Mouse (Mus musculus): ENCODE results near the gene Tango6. TPM values are rescaled to one million over a fixed set of nuclear protein-coding genes. Genes with fewer than 3 reads are reported as not detected.

The Tango6 gene
- polyA plus RNA-seq, 1 experiment, result 14.1 TPM

DNA sequence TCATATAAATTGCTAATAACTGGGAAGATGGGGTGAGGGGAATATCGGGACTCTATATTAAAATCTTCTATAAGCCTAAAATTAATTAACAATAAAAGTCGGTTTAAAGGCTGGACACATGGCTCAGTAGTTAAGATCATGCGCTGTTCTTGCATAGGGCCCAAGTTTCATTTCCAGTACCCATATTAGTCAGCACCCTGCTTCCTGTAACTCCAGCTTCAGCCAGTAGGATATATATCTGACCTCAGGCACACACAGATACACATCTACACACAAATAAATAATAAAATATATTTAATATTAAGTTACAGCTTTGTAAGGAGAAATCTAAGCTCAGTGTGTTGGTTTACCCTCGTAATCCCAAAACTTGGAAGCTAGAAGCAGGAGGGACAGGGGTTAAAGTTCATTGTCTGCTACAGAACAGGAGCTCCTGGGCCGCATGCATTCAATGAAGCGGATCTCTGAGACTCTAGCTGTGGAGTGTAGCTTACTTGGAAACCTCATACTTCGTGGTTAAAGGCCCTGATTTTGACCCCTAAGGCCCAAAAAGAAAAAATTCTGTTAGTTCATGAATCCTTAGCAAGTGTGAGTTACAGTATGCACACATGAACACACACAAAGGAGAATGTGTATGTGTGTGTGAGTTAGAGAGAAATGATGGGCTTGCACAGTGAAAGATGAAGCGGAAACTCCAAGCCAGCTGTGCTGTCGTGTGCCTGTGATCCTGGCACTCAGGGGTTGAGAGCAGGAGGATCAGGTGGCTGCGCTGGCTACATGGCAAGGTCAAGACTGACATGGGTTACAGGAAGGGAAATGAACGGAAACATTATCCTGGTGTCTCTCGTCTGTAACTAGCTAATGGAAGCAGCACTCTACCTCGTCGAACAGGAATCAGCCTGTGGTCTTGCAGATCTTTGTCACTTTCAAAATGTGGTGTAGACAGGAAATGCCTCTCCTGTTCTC is 138.0 kb downstream of the Tango6 start:
- Histone ChIP-seq H3K9ac (ENCODE audit: low read depth, poor library complexity, severe bottlenecking) (no peak overlapping the region), H3K27me3 (ENCODE audit: control insufficient read depth, insufficient read depth, low read length, poor library complexity, severe bottlenecking) (no peaks in the 10 kb centered on the region), H3K9me3 (replicated peaks; ENCODE audit: control insufficient read depth, insufficient read depth, low read length, poor library complexity, severe bottlenecking) (no peaks in the 10 kb centered on the region), H3K4me1 (ENCODE audit: control insufficient read depth, insufficient read depth, low read length) (no peaks in the 10 kb centered on the region), H3K27ac (ENCODE audit: insufficient read depth, low read length) (no peak overlapping the region), H3K36me3 (ENCODE audit: control insufficient read depth, insufficient read depth, low read length, poor library complexity, severe bottlenecking) (peaks cover 4% of the 10 kb centered on the region; the same call in 1 of the 2 replicates), H3K4me3 (ENCODE audit: low read depth, low read length) (no peak overlapping the region)
- TF ChIP-seq CTCF (IDR thresholded peaks at IDR 0.05; ENCODE audit: low read depth, low read length), result no peak
- no peak for TF ChIP-seq POLR2A (IDR thresholded peaks at IDR 0.05; ENCODE audit: insufficient read depth, low read length)
- TF ChIP-seq EP300 (IDR thresholded peaks at IDR 0.05; ENCODE audit: insufficient read depth, low read depth, low read length), result no peak

DNA sequence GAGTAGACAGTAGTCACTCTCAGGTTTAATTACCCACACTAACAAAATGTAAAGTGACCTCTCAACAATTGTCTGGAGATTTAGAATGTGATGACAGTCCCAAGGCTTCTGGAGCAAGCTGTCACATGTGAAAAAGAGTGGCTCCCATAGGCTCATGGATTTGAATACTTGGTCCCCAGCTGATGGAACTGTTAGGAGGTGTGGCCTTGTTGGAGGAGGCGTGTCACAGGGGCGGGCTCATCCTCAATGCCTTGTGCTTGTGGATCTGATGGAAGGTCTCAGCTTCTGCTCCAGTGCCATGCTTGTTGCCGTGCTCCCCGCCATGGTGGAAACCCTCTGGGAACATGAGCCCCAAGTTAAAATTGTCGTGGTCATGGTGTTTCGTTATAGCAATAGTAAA is 146.1 kb downstream of the Tango6 start:
- no peak overlapping the region for H3K9ac ChIP-seq (ENCODE audit: low read depth, poor library complexity, severe bottlenecking)
- H3K4me1 ChIP-seq (ENCODE audit: control insufficient read depth, insufficient read depth, low read length), result no peaks in the 10 kb centered on the region
- no peak overlapping the region for H3K27ac ChIP-seq (ENCODE audit: insufficient read depth, low read length)
- TF ChIP-seq EP300 (IDR thresholded peaks at IDR 0.05; ENCODE audit: insufficient read depth, low read depth, low read length), result no peak
- no peak for TF ChIP-seq POLR2A (IDR thresholded peaks at IDR 0.05; ENCODE audit: insufficient read depth, low read length)
- no peak for TF ChIP-seq CTCF (IDR thresholded peaks at IDR 0.05; ENCODE audit: low read depth, low read length)
- no peaks in the 10 kb centered on the region for H3K27me3 ChIP-seq (ENCODE audit: control insufficient read depth, insufficient read depth, low read length, poor library complexity, severe bottlenecking)
- H3K36me3 ChIP-seq (ENCODE audit: control insufficient read depth, insufficient read depth, low read length, poor library complexity, severe bottlenecking), result no peaks in the 10 kb centered on the region
- H3K9me3 ChIP-seq (replicated peaks; ENCODE audit: control insufficient read depth, insufficient read depth, low read length, poor library complexity, severe bottlenecking), result no peaks in the 10 kb centered on the region
- no peak overlapping the region for H3K4me3 ChIP-seq (ENCODE audit: low read depth, low read length)

GRCm38 (mm10) chr8:106829526-106830045 is 146.7 kb downstream of the Tango6 start:
- Histone ChIP-seq H3K4me1 (ENCODE audit: control insufficient read depth, insufficient read depth, low read length) (no peaks in the 10 kb centered on the region), H3K27me3 (ENCODE audit: control insufficient read depth, insufficient read depth, low read length, poor library complexity, severe bottlenecking) (no peaks in the 10 kb centered on the region), H3K9me3 (replicated peaks; ENCODE audit: control insufficient read depth, insufficient read depth, low read length, poor library complexity, severe bottlenecking) (no peaks in the 10 kb centered on the region), H3K27ac (ENCODE audit: insufficient read depth, low read length) (no peak overlapping the region), H3K9ac (ENCODE audit: low read depth, poor library complexity, severe bottlenecking) (no peak overlapping the region), H3K4me3 (ENCODE audit: low read depth, low read length) (no peak overlapping the region), H3K36me3 (ENCODE audit: control insufficient read depth, insufficient read depth, low read length, poor library complexity, severe bottlenecking) (no peaks in the 10 kb centered on the region)
- no peak for TF ChIP-seq POLR2A (IDR thresholded peaks at IDR 0.05; ENCODE audit: insufficient read depth, low read length)
- no peak for TF ChIP-seq CTCF (IDR thresholded peaks at IDR 0.05; ENCODE audit: low read depth, low read length)
- TF ChIP-seq EP300 (IDR thresholded peaks at IDR 0.05; ENCODE audit: insufficient read depth, low read depth, low read length), result no peak

GRCm38 (mm10) chr8:106834899-106835298 is 152.0 kb downstream of the Tango6 start:
- no peak overlapping the region for H3K4me3 ChIP-seq (ENCODE audit: low read depth, low read length)
- no peaks in the 10 kb centered on the region for H3K9me3 ChIP-seq (replicated peaks; ENCODE audit: control insufficient read depth, insufficient read depth, low read length, poor library complexity, severe bottlenecking)
- no peaks in the 10 kb centered on the region for H3K36me3 ChIP-seq (ENCODE audit: control insufficient read depth, insufficient read depth, low read length, poor library complexity, severe bottlenecking)
- TF ChIP-seq EP300 (IDR thresholded peaks at IDR 0.05; ENCODE audit: insufficient read depth, low read depth, low read length), result no peak
- TF ChIP-seq CTCF (IDR thresholded peaks at IDR 0.05; ENCODE audit: low read depth, low read length), result no peak
- no peak for TF ChIP-seq POLR2A (IDR thresholded peaks at IDR 0.05; ENCODE audit: insufficient read depth, low read length)
- no peak overlapping the region for H3K9ac ChIP-seq (ENCODE audit: low read depth, poor library complexity, severe bottlenecking)
- no peaks in the 10 kb centered on the region for H3K4me1 ChIP-seq (ENCODE audit: control insufficient read depth, insufficient read depth, low read length)
- no peaks in the 10 kb centered on the region for H3K27me3 ChIP-seq (ENCODE audit: control insufficient read depth, insufficient read depth, low read length, poor library complexity, severe bottlenecking)
- H3K27ac ChIP-seq (ENCODE audit: insufficient read depth, low read length), result no peak overlapping the region

- no peaks in the 10 kb centered on the region for H3K4me1 ChIP-seq (ENCODE audit: control insufficient read depth, insufficient read depth, low read length)
- TF ChIP-seq POLR2A (IDR thresholded peaks at IDR 0.05; ENCODE audit: insufficient read depth, low read length) (no peak), EP300 (IDR thresholded peaks at IDR 0.05; ENCODE audit: insufficient read depth, low read depth, low read length) (no peak), CTCF (IDR thresholded peaks at IDR 0.05; ENCODE audit: low read depth, low read length) (no peak)
- no peaks in the 10 kb centered on the region for H3K27me3 ChIP-seq (ENCODE audit: control insufficient read depth, insufficient read depth, low read length, poor library complexity, severe bottlenecking)
- no peak overlapping the region for H3K4me3 ChIP-seq (ENCODE audit: low read depth, low read length)
- no peaks in the 10 kb centered on the region for H3K9me3 ChIP-seq (replicated peaks; ENCODE audit: control insufficient read depth, insufficient read depth, low read length, poor library complexity, severe bottlenecking)
- no peak overlapping the region for H3K9ac ChIP-seq (ENCODE audit: low read depth, poor library complexity, severe bottlenecking)
- no peak overlapping the region for H3K27ac ChIP-seq (ENCODE audit: insufficient read depth, low read length)
- H3K36me3 ChIP-seq (ENCODE audit: control insufficient read depth, insufficient read depth, low read length, poor library complexity, severe bottlenecking), result no peaks in the 10 kb centered on the region
Observed at GRCm38 (mm10) chr8:106836525-106836924, 153.7 kb downstream of the Tango6 start.

DNA sequence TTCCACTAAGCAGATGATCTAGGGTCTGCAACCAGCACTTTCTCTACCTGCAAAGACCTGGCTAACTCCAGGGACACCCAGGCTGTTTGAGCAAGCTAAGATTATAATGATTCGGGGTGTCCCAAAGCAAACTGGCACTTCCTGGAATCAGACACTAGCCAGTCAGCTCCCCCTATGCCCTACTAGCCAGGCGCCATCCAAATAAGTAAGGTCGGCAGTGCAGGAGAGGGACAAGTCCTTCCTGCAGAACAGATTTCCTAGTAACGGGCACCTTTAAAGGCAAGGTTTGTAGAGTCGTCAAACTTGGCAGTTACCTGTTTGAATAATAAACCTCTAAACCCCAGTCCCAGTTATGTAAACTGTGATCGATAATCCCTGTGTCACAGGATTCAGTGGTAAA is 155.9 kb downstream of the Tango6 start:
- Histone ChIP-seq H3K9me3 (replicated peaks; ENCODE audit: control insufficient read depth, insufficient read depth, low read length, poor library complexity, severe bottlenecking) (no peaks in the 10 kb centered on the region), H3K9ac (ENCODE audit: low read depth, poor library complexity, severe bottlenecking) (no peak overlapping the region), H3K27ac (ENCODE audit: insufficient read depth, low read length) (no peak overlapping the region), H3K4me1 (ENCODE audit: control insufficient read depth, insufficient read depth, low read length) (no peaks in the 10 kb centered on the region), H3K36me3 (ENCODE audit: control insufficient read depth, insufficient read depth, low read length, poor library complexity, severe bottlenecking) (no peaks in the 10 kb centered on the region), H3K4me3 (ENCODE audit: low read depth, low read length) (no peak overlapping the region), H3K27me3 (ENCODE audit: control insufficient read depth, insufficient read depth, low read length, poor library complexity, severe bottlenecking) (no peaks in the 10 kb centered on the region)
- TF ChIP-seq CTCF (IDR thresholded peaks at IDR 0.05; ENCODE audit: low read depth, low read length), result no peak
